Mouse (Mus musculus) embryonic facial prominence, embryonic 11.5 days (tissue): ENCODE measurements around the gene Arhgap27. TPM values are rescaled to one million over a fixed set of nuclear protein-coding genes. Genes with fewer than 3 reads are reported as not detected.
"Not testable (repeated sequence)": the region's sequence is repeated elsewhere in the genome, so short reads cannot be mapped to it uniquely, and the experiment has no call there.

ENCODE experiments used
- ATAC-seq: fragments of 200-750 bp; cut with Nextera tagmentation; replicated peaks from 2 replicates; pipeline ENCODE4 v1.8.0; 2017; ENCODE audit warnings: low read depth; ENCODE audit not compliant: insufficient number of reproducible peaks, low FRiP score, low TSS enrichment
- DNase-seq: peaks from one replicate; pipeline ENCODE4 v3.0.0-alpha.2; 2015; ENCODE audit warnings: low spot score
- H3K27ac ChIP-seq: fragments of 300-500 bp; sonication (generic); replicated peaks from 2 replicates; pipeline ENCODE4 v1.5.1; 2014; ENCODE audit warnings: mild to moderate bottlenecking, low read depth, low read length, control low read depth
- H3K27me3 ChIP-seq: fragments of 300-500 bp; sonication (generic); 2 replicates; pipeline ENCODE4 v1.6.1; 2014; ENCODE audit warnings: mild to moderate bottlenecking, low read length, moderate library complexity, mixed read lengths; ENCODE audit not compliant: control insufficient read depth, insufficient read depth
- H3K36me3 ChIP-seq: fragments of 300-500 bp; sonication (generic); replicated peaks from 2 replicates; pipeline ENCODE4 v1.6.1; 2014; ENCODE audit warnings: low read depth, mild to moderate bottlenecking, low read length, moderate library complexity, mixed read lengths; ENCODE audit not compliant: control insufficient read depth, insufficient read depth
- H3K4me1 ChIP-seq: fragments of 300-500 bp; sonication (generic); 2 replicates; pipeline ENCODE4 v1.6.1; 2014; ENCODE audit warnings: low read length, mixed read lengths; ENCODE audit not compliant: control insufficient read depth, insufficient read depth
- H3K4me2 ChIP-seq: fragments of 300-500 bp; sonication (generic); 2 replicates; pipeline ENCODE4 v1.6.1; 2014; ENCODE audit warnings: low read depth, mild to moderate bottlenecking, control low read depth, low read length, moderate library complexity
- H3K4me3 ChIP-seq: fragments of 300-500 bp; sonication (generic); 2 replicates; pipeline ENCODE4 v1.5.1; 2014; ENCODE audit warnings: low read depth, low read length, control low read depth
- H3K9ac ChIP-seq: fragments of 300-500 bp; sonication (generic); replicated peaks from 2 replicates; pipeline ENCODE4 v1.6.1; 2014; ENCODE audit warnings: mild to moderate bottlenecking, control low read depth, low read length
- H3K9me3 ChIP-seq: fragments of 300-500 bp; sonication (generic); replicated peaks from 2 replicates; pipeline ENCODE4 v1.6.1; 2016; ENCODE audit warnings: mild to moderate bottlenecking, low read length, inconsistent platforms, mixed read lengths; ENCODE audit not compliant: control insufficient read depth
- WGBS: fragments of 180-500 bp; shearing (Covaris S2); extraction: QIAGEN DNeasy Blood & Tissue Kit; methylation state at CpG from one replicate; pipeline ENCODE4 v1.1.7; 2014; 5-methylcytosine and 5-hydroxymethylcytosine counted together
- polyA plus RNA-seq: library from polyadenylated mRNA; unstranded; fragments of >200 nt; fragmentation: Nextera tagmentation; extraction: Ambion mirVana; gene quantifications from 2 replicates; pipeline ENCODE4 v1.2.1, GENCODE M21; 2014

The Arhgap27 gene
- polyA plus RNA-seq, 1 experiment from 2014 or later, result 2.9 TPM

- Histone ChIP-seq H3K27ac (no peak overlapping the region), H3K4me1 (peaks cover 3% of the 10 kb centered on the region; the same call in 1 of the 2 replicates), H3K27me3 (no peaks in the 10 kb centered on the region), H3K4me3 (no peak overlapping the region), H3K36me3 (no peaks in the 10 kb centered on the region), H3K4me2 (no peak overlapping the region), H3K9ac (no peak overlapping the region), H3K9me3 (no peaks in the 10 kb centered on the region)
- ATAC-seq, result no peak
- DNase-seq, result no peak
- 70% methylated on average over 8 of the region's 8 CpGs for WGBS
Measured at GRCm38 (mm10) chr11:103307910-103308309, 55.6 kb downstream of the Arhgap27 start.

GRCm38 (mm10) chr11:103304525-103304924, 59.0 kb downstream of the Arhgap27 start:
- H3K9ac ChIP-seq, result no peak overlapping the region
- H3K27ac ChIP-seq, result no peak overlapping the region
- no peaks in the 10 kb centered on the region for H3K4me1 ChIP-seq
- H3K36me3 ChIP-seq, result no peaks in the 10 kb centered on the region
- ATAC-seq (no peak), DNase-seq (no peak)
- H3K9me3 ChIP-seq, result no peaks in the 10 kb centered on the region
- H3K4me3 ChIP-seq, result no peak overlapping the region
- H3K4me2 ChIP-seq, result no peak overlapping the region
- no peaks in the 10 kb centered on the region for H3K27me3 ChIP-seq
- 84% methylated on average over 9 of the region's 9 CpGs for WGBS

- Histone ChIP-seq H3K27ac (no peak overlapping the region), H3K27me3 (no peaks in the 10 kb centered on the region), H3K4me2 (no peak overlapping the region), H3K4me1 (no peaks in the 10 kb centered on the region), H3K4me3 (no peak overlapping the region), H3K9me3 (no peaks in the 10 kb centered on the region), H3K9ac (no peak overlapping the region), H3K36me3 (no peaks in the 10 kb centered on the region)
- ATAC-seq, result no peak
- DNase-seq, result no peak
- WGBS, result 91% methylated on average over 7 of the region's 7 CpGs
Measured at GRCm38 (mm10) chr11:103294772-103295171, 68.7 kb downstream of the Arhgap27 start.

GRCm38 (mm10) chr11:103294066-103294465, 69.4 kb downstream of the Arhgap27 start:
- Histone ChIP-seq H3K4me1 (no peaks in the 10 kb centered on the region), H3K36me3 (no peaks in the 10 kb centered on the region), H3K4me2 (no peak overlapping the region), H3K27ac (no peak overlapping the region), H3K9ac (no peak overlapping the region), H3K9me3 (no peaks in the 10 kb centered on the region), H3K4me3 (no peak overlapping the region), H3K27me3 (no peaks in the 10 kb centered on the region)
- no peak for DNase-seq
- whole genome bisulfite sequencing, result 65% methylated on average over 6 of the region's 6 CpGs
- ATAC-seq, result no peak

- H3K4me1 ChIP-seq, result no peaks in the 10 kb centered on the region
- DNase-seq (no peak), ATAC-seq (no peak)
- H3K36me3 ChIP-seq, result no peaks in the 10 kb centered on the region
- WGBS, result 74% methylated on average over 5 of the region's 5 CpGs
- H3K4me3 ChIP-seq, result no peak overlapping the region
- H3K27ac ChIP-seq, result no peak overlapping the region
- no peaks in the 10 kb centered on the region for H3K27me3 ChIP-seq
- no peaks in the 10 kb centered on the region for H3K9me3 ChIP-seq
- H3K4me2 ChIP-seq, result no peak overlapping the region
- no peak overlapping the region for H3K9ac ChIP-seq
Measured at GRCm38 (mm10) chr11:103292890-103293287, 70.6 kb downstream of the Arhgap27 start.

GRCm38 (mm10) chr11:103292152-103292889, 71.2 kb downstream of the Arhgap27 start:
- Histone ChIP-seq H3K4me2 (no peak overlapping the region), H3K36me3 (no peaks in the 10 kb centered on the region), H3K27me3 (no peaks in the 10 kb centered on the region), H3K27ac (no peak overlapping the region), H3K4me1 (no peaks in the 10 kb centered on the region), H3K9ac (no peak overlapping the region; the same call in 1 of the 2 replicates), H3K4me3 (no peak overlapping the region), H3K9me3 (no peaks in the 10 kb centered on the region)
- no peak for DNase-seq
- ATAC-seq, result no peak
- 21% methylated on average over 14 of the region's 14 CpGs for WGBS

GRCm38 (mm10) chr11:103290841-103291240, 72.7 kb downstream of the Arhgap27 start:
- DNase-seq, H3K4me3 ChIP-seq, H3K36me3 ChIP-seq, H3K4me1 ChIP-seq, H3K27ac ChIP-seq, ATAC-seq, H3K9me3 ChIP-seq, H3K27me3 ChIP-seq, H3K4me2 ChIP-seq, H3K9ac ChIP-seq: not testable (repeated sequence)
- WGBS, result 93% methylated on average over 7 of the region's 7 CpGs

GRCm38 (mm10) chr11:103288291-103288963, 75.1 kb downstream of the Arhgap27 start:
- WGBS, result 57% methylated on average over 16 of the region's 16 CpGs
- H3K27ac ChIP-seq, result no peak overlapping the region

More at GRCm38 (mm10) chr11:103288291-103288963, 75.1 kb downstream of the Arhgap27 start:
- Histone ChIP-seq H3K9me3 (no peaks in the 10 kb centered on the region), H3K36me3 (no peaks in the 10 kb centered on the region), H3K9ac (no peak overlapping the region), H3K27me3 (no peaks in the 10 kb centered on the region), H3K4me1 (no peaks in the 10 kb centered on the region), H3K4me3 (no peak overlapping the region), H3K4me2 (no peak overlapping the region)
- no peak for DNase-seq
- no peak for ATAC-seq
